Mouse (Mus musculus) liver, embryonic 14.5 days (tissue): ENCODE data around the gene Clmn. TPM values are rescaled to one million over a fixed set of nuclear protein-coding genes. Genes with fewer than 3 reads are reported as not detected.

ENCODE experiments used
- ATAC-seq: fragments of 200-750 bp; cut with Nextera tagmentation; 2 replicates; pipeline ENCODE4 v1.8.0; 2017; ENCODE audit warnings: moderate number of reproducible peaks, mild to moderate bottlenecking, moderate library complexity; ENCODE audit not compliant: insufficient read depth
- DNase-seq, 3 experiments: peaks; one replicate each; pipeline ENCODE4 v3.0.0-alpha.2; 2012 to 2013; ENCODE audit warnings: low read depth in 3 of 3, low spot score in 3 of 3
- H3K27ac ChIP-seq: fragments of 300-500 bp; sonication (generic); 2 replicates; pipeline ENCODE4 v1.5.1; 2014; ENCODE audit warnings: moderate library complexity, mild to moderate bottlenecking, control low read depth, inconsistent platforms
- H3K27me3 ChIP-seq: fragments of 300-500 bp; sonication (generic); 2 replicates; pipeline ENCODE4 v1.6.1; 2014; ENCODE audit warnings: mild to moderate bottlenecking, low read length, moderate library complexity; ENCODE audit not compliant: control insufficient read depth, insufficient read depth
- H3K36me3 ChIP-seq: fragments of 300-500 bp; sonication (generic); replicated peaks from 2 replicates; pipeline ENCODE4 v1.6.1; 2014; ENCODE audit warnings: low read depth; ENCODE audit not compliant: control insufficient read depth, insufficient read depth
- H3K4me1 ChIP-seq, 2 experiments: fragments of 200-500 bp in 1 of 2; fragments of 300-500 bp in 1 of 2; sonication (generic) in 1 of 2; replicated peaks; 2 replicates each; pipeline ENCODE4 v1.6.1; 2012 to 2014; ENCODE audit warnings: antibody characterized with exemption in 1 of 2, inconsistent platforms in 1 of 2, low read length in 1 of 2; ENCODE audit not compliant: control insufficient read depth in 2 of 2, insufficient read depth in 2 of 2
- H3K4me2 ChIP-seq: fragments of 300-500 bp; sonication (generic); 2 replicates; pipeline ENCODE4 v1.6.1; 2014; ENCODE audit warnings: low read depth, mild to moderate bottlenecking, control low read depth, moderate library complexity
- H3K4me3 ChIP-seq, 2 experiments: fragments of 200-500 bp in 1 of 2; fragments of 300-500 bp in 1 of 2; sonication (generic) in 1 of 2; 2 replicates each; pipeline ENCODE4 v1.5.1; 2012 to 2014; ENCODE audit warnings: low read depth in 2 of 2, low read length in 2 of 2, mild to moderate bottlenecking in 2 of 2, control low read depth in 1 of 2, inconsistent platforms in 1 of 2, moderate library complexity in 1 of 2; ENCODE audit not compliant: insufficient read depth in 1 of 2
- H3K9ac ChIP-seq: fragments of 300-500 bp; sonication (generic); replicated peaks from 2 replicates; pipeline ENCODE4 v1.6.1; 2014; ENCODE audit warnings: mild to moderate bottlenecking, control low read depth, moderate library complexity
- H3K9me3 ChIP-seq: fragments of 300-500 bp; sonication (generic); 2 replicates; pipeline ENCODE4 v1.6.1; 2016; ENCODE audit warnings: low read length, mixed read lengths; ENCODE audit not compliant: control insufficient read depth
- CTCF ChIP-seq: IDR thresholded peaks from 2 replicates; pipeline ENCODE4 v1.5.1; 2016; ENCODE audit warnings: antibody characterized with exemption, low read depth, control low read depth
- EP300 ChIP-seq: IDR thresholded peaks from 2 replicates; pipeline ENCODE4 v1.6.1; 2016; ENCODE audit warnings: antibody characterized with exemption, low read depth
- WGBS: fragments of 180-500 bp; shearing (Covaris S2); extraction: QIAGEN DNeasy Blood & Tissue Kit; methylation state at CpG from one replicate; pipeline ENCODE4 v1.1.7; 2014; ENCODE audit not compliant: insufficient replicate concordance; 5-methylcytosine and 5-hydroxymethylcytosine counted together
- polyA plus RNA-seq, 2 experiments: library from polyadenylated mRNA; depleted of rRNA in 1 of 2; stranded (reverse) in 1 of 2; unstranded in 1 of 2; fragments of >200 nt; fragmentation: Nextera tagmentation in 1 of 2; extraction: Ambion mirVana in 1 of 2; gene quantifications; 2 replicates each; pipeline versions ENCODE4 v1.2.1 to v1.2.3; 2012 to 2014

The Clmn gene
- polyA plus RNA-seq, 2 experiments, result 0.32 to 0.33 TPM

GRCm38 (mm10) chr12:104794957-104795356 is 69.9 kb downstream of the Clmn start:
- Histone ChIP-seq H3K36me3 (no peaks in the 10 kb centered on the region), H3K4me1 (no peaks in the 10 kb centered on the region), H3K4me2 (no peak overlapping the region), H3K9me3 (no peaks in the 10 kb centered on the region; the same call in 1 of the 2 replicates), H3K27ac (no peak overlapping the region), H3K4me3 (no peak overlapping the region), H3K9ac (no peak overlapping the region), H3K27me3 (no peaks in the 10 kb centered on the region)
- no peak for TF ChIP-seq CTCF
- TF ChIP-seq EP300, result no peak
- WGBS, result 65% methylated on average over 5 of the region's 5 CpGs
- DNase-seq, result no peak
- ATAC-seq, result no peak

- no peak for DNase-seq
- TF ChIP-seq CTCF, result no peak
- no peak for TF ChIP-seq EP300
- H3K27ac ChIP-seq, result no peak overlapping the region
These were observed 71.4 kb downstream of the Clmn start for GRCm38 (mm10) chr12:104793486-104793885.

GRCm38 (mm10) chr12:104777603-104778002 is 87.3 kb downstream of the Clmn start:
- ATAC-seq (no peak), DNase-seq (no peak)
- Histone ChIP-seq H3K36me3 (no peaks in the 10 kb centered on the region), H3K27ac (no peak overlapping the region), H3K9ac (no peak overlapping the region), H3K4me3 (no peak overlapping the region), H3K27me3 (no peaks in the 10 kb centered on the region), H3K4me2 (no peak overlapping the region), H3K4me1 (no peaks in the 10 kb centered on the region), H3K9me3 (no peaks in the 10 kb centered on the region)
- whole genome bisulfite sequencing, result 57% methylated on average over 1 of the region's 1 CpGs
- TF ChIP-seq EP300, result no peak
- no peak for TF ChIP-seq CTCF

More at GRCm38 (mm10) chr12:104793486-104793885, 71.4 kb downstream of the Clmn start:
- WGBS, result 22% methylated on average over 12 of the region's 12 CpGs
- H3K4me3 ChIP-seq, result no peak overlapping the region
- no peaks in the 10 kb centered on the region for H3K27me3 ChIP-seq
- no peaks in the 10 kb centered on the region for H3K36me3 ChIP-seq
- no peaks in the 10 kb centered on the region for H3K9me3 ChIP-seq
- no peak overlapping the region for H3K4me2 ChIP-seq
- no peak overlapping the region for H3K9ac ChIP-seq
- no peaks in the 10 kb centered on the region for H3K4me1 ChIP-seq
- ATAC-seq, result no peak

GRCm38 (mm10) chr12:104771941-104772340 is 92.9 kb downstream of the Clmn start:
- WGBS, result 73% methylated on average over 2 of the region's 2 CpGs
- H3K4me3 ChIP-seq, result no peak overlapping the region
- H3K27ac ChIP-seq, result no peak overlapping the region
- DNase-seq (no peak), ATAC-seq (no peak)
- no peaks in the 10 kb centered on the region for H3K9me3 ChIP-seq
- H3K9ac ChIP-seq, result no peak overlapping the region
- no peak overlapping the region for H3K4me2 ChIP-seq
- H3K36me3 ChIP-seq, result no peaks in the 10 kb centered on the region
- TF ChIP-seq CTCF (peak; percentile 46), EP300 (no peak)
- H3K4me1 ChIP-seq, result no peaks in the 10 kb centered on the region
- H3K27me3 ChIP-seq, result no peaks in the 10 kb centered on the region

GRCm38 (mm10) chr12:104769201-104769785 is 95.6 kb downstream of the Clmn start:
- Histone ChIP-seq H3K27me3 (no peaks in the 10 kb centered on the region), H3K27ac (no peak overlapping the region), H3K4me3 (no peak overlapping the region), H3K4me1 (no peaks in the 10 kb centered on the region), H3K9ac (no peak overlapping the region), H3K36me3 (no peaks in the 10 kb centered on the region), H3K9me3 (no peaks in the 10 kb centered on the region), H3K4me2 (no peak overlapping the region)
- WGBS, result 65% methylated on average over 10 of the region's 10 CpGs
- ATAC-seq (no peak), DNase-seq (no peak)
- TF ChIP-seq EP300, result no peak
